Comparison of ENCODE assay signal across 14 mouse cellular contexts in genomic region chr9:53256690-53257305, GRCm38 (mm10). TPM values are rescaled to one million over a fixed set of nuclear protein-coding genes. Genes with fewer than 3 reads are reported as not detected.
"Had no signal": no experiment of that assay in that cellular context is flagged by ENCODE, and none has a peak within 500 bp of the region (broad histone marks: within the 10 kb centered on the region; RNA-seq: fewer than 3 reads in every experiment).

No protein-coding gene starts in this region.

- H3K27ac ChIP-seq: kidney, postnatal 0 days; limb, embryonic 15.5 days; liver, embryonic 12.5 days; macrophage; midbrain, embryonic 15.5 days; neural tube, embryonic 12.5 days; stomach, embryonic 15.5 days had no signal

- H3K4me3 ChIP-seq: limb, embryonic 15.5 days; liver, embryonic 12.5 days; midbrain, embryonic 15.5 days; neural tube, embryonic 12.5 days; stomach, embryonic 15.5 days had no signal

- ATAC-seq: liver, embryonic 12.5 days; midbrain, embryonic 15.5 days had no signal

- DNase-seq: kidney, adult 11 months; kidney, adult 9 months; kidney, postnatal 36 days; lung, embryonic 14.5 days; lung, postnatal 10 days; thymus, postnatal 36 days had no signal

RNA-seq across cellular contexts. Expression of gene Exph5, which starts 44.7 kb away (rescaled TPM):
- total RNA-seq: monocyte, adult 5-6 weeks had no signal
